In genomic region chr3:105375383-105375782, GRCm38 (mm10) we compare ENCODE assay signal across 27 mouse cellular contexts.
DNase-seq lines count a peak whose midpoint lies in the region; ATAC-seq and TF ChIP-seq lines count a peak whose summit lies in the region.
"Had no signal": no experiment of that assay in that cellular context is flagged by ENCODE, and none has a peak within 500 bp of the region (broad histone marks: within the 10 kb centered on the region; RNA-seq: fewer than 3 reads in every experiment).

No protein-coding gene starts in this region.

- H3K27me3 ChIP-seq in heart, adult 2 months (ENCODE audit: control insufficient read depth, insufficient read depth, low read length), result no peaks in the 10 kb centered on the region
- H3K27me3 ChIP-seq in heart, embryonic 12.5 days (replicated peaks), result no peaks in the 10 kb centered on the region
- H3K27me3 ChIP-seq in heart, postnatal 0 days (ENCODE audit: control insufficient read depth, insufficient read depth, low read length), result no peaks in the 10 kb centered on the region
- H3K27me3 ChIP-seq: forebrain, embryonic 13.5 days; hindbrain, embryonic 13.5 days; liver, embryonic 13.5 days; midbrain, embryonic 15.5 days; neural tube, embryonic 12.5 days had no signal

- no peak for TF ChIP-seq EP300 in heart, adult 2 months (IDR thresholded peaks at IDR 0.05; ENCODE audit: insufficient read depth, low read depth, low read length)
- TF ChIP-seq EP300 in heart, postnatal 0 days (IDR thresholded peaks at IDR 0.05; ENCODE audit: low read depth), result no peak

- H3K4me1 ChIP-seq in heart, adult 2 months (ENCODE audit: control insufficient read depth, insufficient read depth, low read length), result peaks cover 2% of the 10 kb centered on the region; the same call in 1 of the 2 replicates
- H3K4me1 ChIP-seq in heart, embryonic 12.5 days (replicated peaks), result peaks cover 39% of the 10 kb centered on the region
- H3K4me1 ChIP-seq in heart, postnatal 0 days (ENCODE audit: control insufficient read depth, insufficient read depth), result peaks cover 20% of the 10 kb centered on the region
- H3K4me1 ChIP-seq: liver, embryonic 13.5 days; neural tube, embryonic 12.5 days had no signal

- H3K79me2 ChIP-seq in heart, adult 2 months (replicated peaks; ENCODE audit: control insufficient read depth, insufficient read depth, low read length), result no peaks in the 10 kb centered on the region

- H3K36me3 ChIP-seq in heart, adult 2 months (ENCODE audit: control insufficient read depth, insufficient read depth, low read length), result no peaks in the 10 kb centered on the region
- H3K36me3 ChIP-seq in heart, embryonic 12.5 days, result no peaks in the 10 kb centered on the region
- no peaks in the 10 kb centered on the region for H3K36me3 ChIP-seq in heart, postnatal 0 days (replicated peaks; ENCODE audit: control insufficient read depth, insufficient read depth, low read length)
- H3K36me3 ChIP-seq: G1E; hindbrain, embryonic 13.5 days; liver, embryonic 13.5 days; midbrain, embryonic 15.5 days; neural tube, embryonic 12.5 days had no signal

- WGBS in heart, adult 2 months, result 27% methylated on average over 5 of the region's 5 CpGs
- WGBS in heart, embryonic 12.5 days, result 29% methylated on average over 5 of the region's 5 CpGs
- 27% methylated on average over 5 of the region's 5 CpGs for WGBS in heart, postnatal 0 days

- peak; percentile 90 for TF ChIP-seq POLR2A in heart, adult 2 months (IDR thresholded peaks at IDR 0.05; ENCODE audit: insufficient read depth, low read depth, low read length)

- peak overlapping the region; percentile 63 for H3K4me2 ChIP-seq in heart, embryonic 12.5 days
- H3K4me2 ChIP-seq in heart, postnatal 0 days (ENCODE audit: low read depth, low read length), result peak overlapping the region; percentile 60
- H3K4me2 ChIP-seq: forebrain, embryonic 13.5 days; hindbrain, embryonic 13.5 days; liver, embryonic 13.5 days; midbrain, embryonic 15.5 days; neural tube, embryonic 12.5 days had no signal

- H3K4me3 ChIP-seq in heart, adult 2 months, result peak overlapping the region; percentile 47
- H3K4me3 ChIP-seq in heart, embryonic 12.5 days, result peak overlapping the region; percentile 32
- peak overlapping the region; percentile 48 for H3K4me3 ChIP-seq in heart, postnatal 0 days (ENCODE audit: low read depth, low read length)
- H3K4me3 ChIP-seq: forebrain, embryonic 13.5 days; hindbrain, embryonic 13.5 days; liver, embryonic 13.5 days; midbrain, embryonic 15.5 days; neural tube, embryonic 12.5 days had no signal

- no peak for TF ChIP-seq CTCF in heart, adult 2 months (IDR thresholded peaks at IDR 0.05)
- TF ChIP-seq CTCF in heart, postnatal 0 days (IDR thresholded peaks at IDR 0.05; ENCODE audit: low read depth), result no peak

- ATAC-seq in heart, embryonic 12.5 days (ENCODE audit: insufficient number of reproducible peaks, low FRiP score), result peak; percentile 76
- peak; percentile 85 for ATAC-seq in heart, postnatal 0 days (ENCODE audit: insufficient read depth, low read depth)
- ATAC-seq: forebrain, embryonic 13.5 days; midbrain, embryonic 15.5 days had no signal

- intact Hi-C loops in heart, postnatal 25 days (cut with DNase I), result no loop called here
- intact Hi-C loops in heart, adult 2 months (cut with DNase I), result no loop called here

- no peaks in the 10 kb centered on the region for H3K9me3 ChIP-seq in heart, embryonic 12.5 days (replicated peaks)
- H3K9me3 ChIP-seq in heart, postnatal 0 days (replicated peaks; ENCODE audit: control insufficient read depth, low read length), result no peaks in the 10 kb centered on the region
- H3K9me3 ChIP-seq: forebrain, embryonic 13.5 days; G1E; hindbrain, embryonic 13.5 days; liver, embryonic 13.5 days; midbrain, embryonic 15.5 days; neural tube, embryonic 12.5 days had no signal

- H3K9ac ChIP-seq in heart, adult 2 months (ENCODE audit: low read depth, low read length), result peak overlapping the region; percentile 79
- no peak overlapping the region for H3K9ac ChIP-seq in heart, embryonic 12.5 days
- peak overlapping the region; percentile 64 for H3K9ac ChIP-seq in heart, postnatal 0 days (replicated peaks; ENCODE audit: low read depth, low read length)
- H3K9ac ChIP-seq: forebrain, embryonic 13.5 days; hindbrain, embryonic 13.5 days; liver, embryonic 13.5 days; midbrain, embryonic 15.5 days; neural tube, embryonic 12.5 days had no signal

- DNase-seq in heart, adult 11 months, result peak; percentile 94
- DNase-seq in heart, postnatal 25 days (ENCODE audit: low spot score), result no peak
- peak; percentile 38 to 39 for DNase-seq in heart, adult 2 months
- DNase-seq in heart, postnatal 0 days (ENCODE audit: low spot score), result peak; percentile 76
- no peak for DNase-seq in spleen, postnatal 14 days (ENCODE audit: low spot score in 2 of 2)
- no peak for DNase-seq in neural tube, embryonic 10.5 days (ENCODE audit: extremely low spot score, low spot score)
- DNase-seq in gastrocnemius, postnatal 4 days (ENCODE audit: low spot score in 2 of 2), result no peak
- DNase-seq: adrenal gland, adult 8-10 months; cerebellum, adult 2 months; cerebellum, postnatal 14 days; gastrocnemius, postnatal 10 days; kidney, adult 11 months; left cerebral cortex, postnatal 4 days; liver, embryonic 13.5 days; lung, adult 18-20 months; lung, postnatal 14 days; right cerebral cortex, adult 18-20 months; spleen, adult 18-20 months; thymus, adult 18-20 months; thymus, postnatal 25 days had no signal

- H3K27ac ChIP-seq in heart, adult 2 months, result peak overlapping the region; percentile 92
- peak overlapping the region; percentile 86 for H3K27ac ChIP-seq in heart, embryonic 12.5 days (ENCODE audit: poor library complexity, severe bottlenecking)
- peak overlapping the region; percentile 85 for H3K27ac ChIP-seq in heart, postnatal 0 days (ENCODE audit: low read depth)
- H3K27ac ChIP-seq: forebrain, embryonic 13.5 days; hindbrain, embryonic 13.5 days; liver, embryonic 13.5 days; midbrain, embryonic 15.5 days; neural tube, embryonic 12.5 days; stomach, postnatal 0 days had no signal

Comparison
In these comparisons a context has a peak if more than half of its experiments do, and no peak if none do; other contexts are left out.
1. DNase-seq: peak in heart, adult 11 months (single experiment), heart, adult 2 months (2 of 2) and heart, postnatal 0 days (single experiment); none in heart, postnatal 25 days (single experiment), spleen, postnatal 14 days (0 of 2), neural tube, embryonic 10.5 days (single experiment) and gastrocnemius, postnatal 4 days (0 of 2).
2. Peak in every context shown above with its lines, with median percentiles within 50 percentile points of each other: H3K27ac ChIP-seq and H3K4me3 ChIP-seq.